Mouse (Mus musculus): ENCODE results near the gene Rnf224. TPM values are rescaled to one million over a fixed set of nuclear protein-coding genes. Genes with fewer than 3 reads are reported as not detected.
A peak's percentile ranks its signal among the peaks of the same experiment; 100 is the strongest.

Rnf224 gene
- polyA plus RNA-seq, 1 experiment from 2014 or later: not detected

GRCm38 (mm10) chr2:25231038-25231437 lies 5.5 kb downstream of the Rnf224 start:
- H3K36me3 ChIP-seq: no peaks in the 10 kb centered on the region
- WGBS: 50% methylated on average over 12 of the region's 12 CpGs
- H3K9me3 ChIP-seq (replicated peaks): no peaks in the 10 kb centered on the region
- no peak for DNase-seq (ENCODE audit: low spot score)
- peaks cover 11% of the 10 kb centered on the region for H3K4me1 ChIP-seq
- H3K4me3 ChIP-seq: no peak overlapping the region
- H3K27me3 ChIP-seq (ENCODE audit: low read depth, poor library complexity, severe bottlenecking): 0 out of 2 replicates have a peak, but pooled peaks cover 16% of the 10 kb centered on the region
- H3K27ac ChIP-seq (replicated peaks): 0 out of 2 replicates have a peak overlapping the region, but pooled peaks have one; percentile 15

DNA sequence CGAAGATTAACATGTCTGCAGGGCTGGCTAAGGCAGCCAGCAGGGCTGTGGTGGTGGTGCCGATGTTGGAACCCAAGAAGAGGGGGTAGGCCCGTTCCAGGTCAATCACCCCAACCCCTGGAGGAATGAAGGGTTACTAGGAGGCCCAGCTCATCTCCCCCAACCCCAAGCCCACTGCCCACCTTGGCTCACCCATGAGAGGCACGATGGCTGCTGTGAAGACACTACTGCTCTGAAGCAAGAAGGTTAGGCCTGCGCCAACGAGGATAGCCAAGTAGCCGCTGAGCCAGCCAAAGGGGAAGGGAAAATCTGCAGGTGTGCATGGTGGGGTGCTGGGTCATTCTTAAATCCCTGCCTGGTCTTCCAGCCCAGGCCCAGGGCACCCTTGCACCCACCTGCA lies 6.0 kb downstream of the Rnf224 start:
- 0 out of 2 replicates have a peak overlapping the region, but pooled peaks have one; percentile 15 for H3K27ac ChIP-seq (replicated peaks)
- no peaks in the 10 kb centered on the region for H3K9me3 ChIP-seq (replicated peaks)
- H3K4me3 ChIP-seq: no peak overlapping the region
- H3K27me3 ChIP-seq (ENCODE audit: low read depth, poor library complexity, severe bottlenecking): 0 out of 2 replicates have a peak, but pooled peaks cover 16% of the 10 kb centered on the region
- WGBS: 87% methylated on average over 7 of the region's 7 CpGs
- H3K36me3 ChIP-seq: no peaks in the 10 kb centered on the region
- DNase-seq (ENCODE audit: low spot score): no peak
- H3K4me1 ChIP-seq: peaks cover 16% of the 10 kb centered on the region

DNA sequence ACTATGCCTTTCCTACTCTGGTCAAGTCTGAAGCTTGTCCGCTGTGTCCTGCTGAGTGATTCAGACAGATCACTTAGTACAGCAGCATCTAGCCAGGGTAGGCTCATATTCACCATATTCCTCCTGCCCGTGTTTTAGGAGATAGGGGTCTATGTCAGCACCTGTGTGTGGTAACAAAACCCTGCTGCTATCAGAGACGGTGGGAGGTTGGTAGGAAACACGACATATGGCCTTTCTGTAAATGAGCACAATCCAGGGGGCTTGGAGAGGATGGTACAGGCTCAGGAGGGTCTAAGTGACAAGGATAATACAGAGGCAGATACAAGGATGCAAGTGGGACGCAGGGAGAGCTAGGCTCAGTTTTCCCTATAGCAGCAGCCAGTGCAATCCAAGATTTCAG lies 7.0 kb downstream of the Rnf224 start:
- Histone ChIP-seq H3K27ac (replicated peaks) (no peak overlapping the region), H3K9me3 (replicated peaks) (no peaks in the 10 kb centered on the region), H3K36me3 (no peaks in the 10 kb centered on the region), H3K27me3 (ENCODE audit: low read depth, poor library complexity, severe bottlenecking) (0 out of 2 replicates have a peak, but pooled peaks cover 16% of the 10 kb centered on the region), H3K4me1 (peaks cover 20% of the 10 kb centered on the region), H3K4me3 (no peak overlapping the region)
- WGBS: 85% methylated on average over 5 of the region's 5 CpGs
- no peak for DNase-seq (ENCODE audit: low spot score)

GRCm38 (mm10) chr2:25228995-25229530 lies 7.5 kb downstream of the Rnf224 start:
- Histone ChIP-seq H3K4me3 (peak overlapping the region; percentile 41), H3K27ac (replicated peaks) (peak overlapping the region; percentile 77), H3K36me3 (no peaks in the 10 kb centered on the region), H3K9me3 (replicated peaks) (no peaks in the 10 kb centered on the region), H3K27me3 (ENCODE audit: low read depth, poor library complexity, severe bottlenecking) (0 out of 2 replicates have a peak, but pooled peaks cover 16% of the 10 kb centered on the region), H3K4me1 (peaks cover 20% of the 10 kb centered on the region)
- DNase-seq (ENCODE audit: low spot score): no peak
- WGBS: 72% methylated on average over 6 of the region's 6 CpGs

- Histone ChIP-seq H3K27ac (replicated peaks) (peak overlapping the region; percentile 77), H3K36me3 (peaks cover 5% of the 10 kb centered on the region; the same call in 1 of the 2 replicates), H3K4me1 (peaks cover 25% of the 10 kb centered on the region), H3K9me3 (replicated peaks) (no peaks in the 10 kb centered on the region), H3K4me3 (peak overlapping the region; percentile 41), H3K27me3 (ENCODE audit: low read depth, poor library complexity, severe bottlenecking) (0 out of 2 replicates have a peak, but pooled peaks cover 16% of the 10 kb centered on the region)
- under 1% methylated on average over 7 of the region's 7 CpGs for WGBS
- peak; percentile 83 for DNase-seq (ENCODE audit: low spot score)
Measured at GRCm38 (mm10) chr2:25228431-25228889, 8.1 kb downstream of the Rnf224 start.

GRCm38 (mm10) chr2:25227406-25227805 lies 9.2 kb downstream of the Rnf224 start:
- H3K4me1 ChIP-seq: peaks cover 31% of the 10 kb centered on the region
- H3K9me3 ChIP-seq (replicated peaks): no peaks in the 10 kb centered on the region
- no peak overlapping the region for H3K4me3 ChIP-seq
- H3K27me3 ChIP-seq (ENCODE audit: low read depth, poor library complexity, severe bottlenecking): 0 out of 2 replicates have a peak, but pooled peaks cover 16% of the 10 kb centered on the region
- H3K36me3 ChIP-seq: peaks cover 13% of the 10 kb centered on the region
- no peak for DNase-seq (ENCODE audit: low spot score)
- H3K27ac ChIP-seq (replicated peaks): no peak overlapping the region
- 98% methylated on average over 4 of the region's 4 CpGs for WGBS

- 0 out of 2 replicates have a peak, but pooled peaks cover 16% of the 10 kb centered on the region for H3K27me3 ChIP-seq (ENCODE audit: low read depth, poor library complexity, severe bottlenecking)
- WGBS: 86% methylated on average over 5 of the region's 5 CpGs
- peaks cover 33% of the 10 kb centered on the region for H3K4me1 ChIP-seq
- H3K27ac ChIP-seq (replicated peaks): 0 out of 2 replicates have a peak overlapping the region, but pooled peaks have one; percentile 25
- H3K4me3 ChIP-seq: no peak overlapping the region
- no peak for DNase-seq (ENCODE audit: low spot score)
- no peaks in the 10 kb centered on the region for H3K9me3 ChIP-seq (replicated peaks)
- peaks cover 18% of the 10 kb centered on the region for H3K36me3 ChIP-seq
Measured at GRCm38 (mm10) chr2:25226864-25227263, 9.7 kb downstream of the Rnf224 start.

GRCm38 (mm10) chr2:25225811-25226379 lies 10.7 kb downstream of the Rnf224 start:
- Histone ChIP-seq H3K4me1 (peaks cover 37% of the 10 kb centered on the region), H3K27ac (replicated peaks) (peak overlapping the region; percentile 96), H3K9me3 (replicated peaks) (no peaks in the 10 kb centered on the region), H3K36me3 (peaks cover 27% of the 10 kb centered on the region), H3K27me3 (ENCODE audit: low read depth, poor library complexity, severe bottlenecking) (0 out of 2 replicates have a peak, but pooled peaks cover 7% of the 10 kb centered on the region), H3K4me3 (peak overlapping the region; percentile 89)
- WGBS: 78% methylated on average over 8 of the region's 8 CpGs
- no peak for DNase-seq (ENCODE audit: low spot score)

GRCm38 (mm10) chr2:25224766-25225752 lies 11.5 kb downstream of the Rnf224 start:
- Histone ChIP-seq H3K4me1 (peaks cover 37% of the 10 kb centered on the region), H3K27ac (replicated peaks) (peak overlapping the region; percentile 96), H3K9me3 (replicated peaks) (no peaks in the 10 kb centered on the region), H3K36me3 (peaks cover 27% of the 10 kb centered on the region), H3K27me3 (ENCODE audit: low read depth, poor library complexity, severe bottlenecking) (no peaks in the 10 kb centered on the region), H3K4me3 (peak overlapping the region; percentile 89)
- WGBS: 2% methylated on average over 41 of the region's 41 CpGs
- DNase-seq (ENCODE audit: low spot score): peak; percentile 98

GRCm38 (mm10) chr2:25224492-25224765 lies 12.2 kb downstream of the Rnf224 start, which contains the start of gene Tubb4b:
TSS of gene Tubb4b (minus strand) at chr2:25224702.
- Histone ChIP-seq H3K27ac (replicated peaks) (peak within 1 kb of the TSS; percentile 96), H3K36me3 (peaks cover 27% of the 10 kb centered on the region), H3K4me3 (peak within 1 kb of the TSS; percentile 89), H3K27me3 (ENCODE audit: low read depth, poor library complexity, severe bottlenecking) (no peaks in the 10 kb centered on the region), H3K9me3 (replicated peaks) (no peaks in the 10 kb centered on the region), H3K4me1 (peaks cover 37% of the 10 kb centered on the region)
- 0% methylated on average over 17 of the region's 17 CpGs for WGBS
- no peak for DNase-seq (ENCODE audit: low spot score)

DNA sequence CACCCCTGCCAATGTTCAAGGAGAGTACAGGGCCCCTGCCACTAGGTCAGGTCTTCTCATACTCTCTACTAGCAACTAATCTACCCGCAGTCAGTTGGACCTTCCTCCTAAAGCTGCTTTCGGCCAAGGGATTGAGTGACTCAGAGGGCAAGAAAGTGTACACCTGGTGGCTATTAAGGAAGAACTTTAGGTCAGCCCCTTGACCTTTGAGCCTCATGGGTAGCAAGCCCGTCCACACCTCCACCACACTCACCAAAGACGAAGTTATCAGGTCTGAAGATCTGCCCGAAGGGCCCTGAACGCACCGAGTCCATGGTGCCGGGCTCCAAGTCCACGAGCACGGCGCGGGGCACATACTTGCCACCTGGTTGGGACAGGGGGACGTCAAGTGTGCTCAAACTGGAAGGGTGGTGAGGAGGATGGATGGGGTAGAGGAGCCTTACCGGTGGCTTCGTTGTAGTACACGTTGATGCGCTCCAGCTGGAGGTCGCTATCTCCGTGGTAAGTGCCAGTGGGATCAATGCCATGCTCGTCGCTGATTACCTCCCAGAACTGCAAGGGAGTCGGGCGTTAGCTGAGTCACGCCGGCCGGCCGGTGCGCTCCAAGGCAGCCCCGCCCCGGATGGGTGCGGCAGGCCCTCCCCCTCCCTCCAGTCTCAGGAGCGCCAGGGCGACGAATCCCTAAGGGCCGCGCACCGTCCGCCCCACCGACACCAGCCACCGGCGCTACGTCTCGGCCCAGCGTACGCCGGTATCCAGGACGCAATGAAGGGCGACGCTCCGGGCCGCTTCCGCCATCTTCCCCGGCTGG lies 12.7 kb downstream of the Rnf224 start:
- H3K4me1 ChIP-seq: peaks cover 34% of the 10 kb centered on the region
- H3K27me3 ChIP-seq (ENCODE audit: low read depth, poor library complexity, severe bottlenecking): no peaks in the 10 kb centered on the region
- DNase-seq (ENCODE audit: low spot score): no peak
- H3K4me3 ChIP-seq: peak overlapping the region; percentile 89
- peak overlapping the region; percentile 96 for H3K27ac ChIP-seq (replicated peaks)
- no peaks in the 10 kb centered on the region for H3K9me3 ChIP-seq (replicated peaks)
- H3K36me3 ChIP-seq: peaks cover 27% of the 10 kb centered on the region
- WGBS: 3% methylated on average over 53 of the region's 53 CpGs

GRCm38 (mm10) chr2:25221331-25221772 lies 15.2 kb downstream of the Rnf224 start:
- Histone ChIP-seq H3K4me1 (peaks cover 33% of the 10 kb centered on the region), H3K9me3 (replicated peaks) (no peaks in the 10 kb centered on the region), H3K4me3 (no peak overlapping the region), H3K27ac (replicated peaks) (no peak overlapping the region), H3K36me3 (peaks cover 27% of the 10 kb centered on the region), H3K27me3 (ENCODE audit: low read depth, poor library complexity, severe bottlenecking) (no peaks in the 10 kb centered on the region)
- no peak for DNase-seq (ENCODE audit: low spot score)
- WGBS: 72% methylated on average over 5 of the region's 5 CpGs

All from midbrain, embryonic 10.5 days (tissue).